Mouse (Mus musculus) lung, embryonic 15.5 days (tissue): ENCODE results near the gene Sel1l. TPM values are rescaled to one million over a fixed set of nuclear protein-coding genes. Genes with fewer than 3 reads are reported as not detected.

Experiments used
- ATAC-seq: fragments of 200-750 bp; cut with Nextera tagmentation; 2 replicates; pipeline ENCODE4 v1.8.0; 2017; ENCODE audit warnings: moderate number of reproducible peaks, borderline replicate concordance; ENCODE audit not compliant: low FRiP score, low TSS enrichment; ENCODE audit errors: extremely low read depth
- H3K27ac ChIP-seq: fragments of 300-500 bp; sonication (generic); 2 replicates; pipeline ENCODE4 v1.5.1; 2015; ENCODE audit warnings: moderate library complexity, mild to moderate bottlenecking, inconsistent platforms
- H3K27me3 ChIP-seq: fragments of 300-500 bp; sonication (generic); 2 replicates; pipeline ENCODE4 v1.6.1; 2015; ENCODE audit warnings: inconsistent platforms
- H3K36me3 ChIP-seq: fragments of 300-500 bp; sonication (generic); 2 replicates; pipeline ENCODE4 v1.6.1; 2015; ENCODE audit warnings: inconsistent platforms
- H3K4me1 ChIP-seq: fragments of 300-500 bp; sonication (generic); 2 replicates; pipeline ENCODE4 v1.6.1; 2015; ENCODE audit warnings: inconsistent platforms
- H3K4me2 ChIP-seq: fragments of 300-500 bp; sonication (generic); 2 replicates; pipeline ENCODE4 v1.6.1; 2015; ENCODE audit warnings: inconsistent platforms, mild to moderate bottlenecking, moderate library complexity
- H3K4me3 ChIP-seq: fragments of 300-500 bp; sonication (generic); 2 replicates; pipeline ENCODE4 v1.5.1; 2015; ENCODE audit warnings: mild to moderate bottlenecking, inconsistent platforms
- H3K9ac ChIP-seq: fragments of 300-500 bp; sonication (generic); 2 replicates; pipeline ENCODE4 v1.6.1; 2015; ENCODE audit warnings: inconsistent platforms
- H3K9me3 ChIP-seq: fragments of 300-500 bp; sonication (generic); 2 replicates; pipeline ENCODE4 v1.6.1; 2016; ENCODE audit warnings: inconsistent platforms
- WGBS: fragments of 180-500 bp; shearing (Covaris S2); methylation state at CpG from one replicate; pipeline ENCODE4 v1.1.7; 2015; 5-methylcytosine and 5-hydroxymethylcytosine counted together
- polyA plus RNA-seq: library from polyadenylated mRNA; unstranded; fragments of >200 nt; fragmentation: Nextera tagmentation; extraction: Ambion mirVana; gene quantifications from 2 replicates; pipeline ENCODE4 v1.2.1, GENCODE M21; 2015

Sel1l gene
- 106 and 116 TPM in 2 replicates for polyA plus RNA-seq

DNA sequence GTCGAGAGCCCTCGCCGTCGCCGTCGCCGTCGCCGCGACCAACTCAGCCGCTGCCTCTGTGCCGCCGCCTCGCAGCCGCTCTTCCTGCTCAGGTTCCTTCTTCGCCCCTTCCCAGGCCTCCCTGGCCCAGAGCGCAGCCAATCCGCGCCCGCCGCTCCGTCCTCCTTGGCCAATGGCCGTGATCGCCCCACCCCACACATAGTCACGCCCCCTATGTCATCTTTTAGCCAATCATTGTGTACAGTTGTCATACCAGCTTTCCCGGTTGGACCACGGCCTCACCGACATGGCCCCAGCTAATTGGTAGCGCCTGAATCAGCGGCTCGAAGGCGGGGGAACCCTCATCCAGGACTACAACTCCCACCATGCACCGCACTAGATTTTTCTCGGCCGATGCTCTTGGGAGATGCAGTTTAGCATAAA, at the start of gene Sel1l:
TSS of gene Sel1l (minus strand) at position 113 of the 423 bp plus-strand sequence.
- 0% methylated on average over 35 of the region's 35 CpGs for WGBS
- H3K4me1 ChIP-seq, result peaks cover 16% of the 10 kb centered on the region
- H3K9ac ChIP-seq, result peak within 1 kb of the TSS; percentile 71
- peak within 1 kb of the TSS; percentile 83 for H3K4me2 ChIP-seq
- no peaks in the 10 kb centered on the region for H3K9me3 ChIP-seq
- peak within 1 kb of the TSS; percentile 89 for H3K4me3 ChIP-seq
- peak; percentile 100 for ATAC-seq
- H3K36me3 ChIP-seq, result no peaks in the 10 kb centered on the region
- no peaks in the 10 kb centered on the region for H3K27me3 ChIP-seq
- peak within 1 kb of the TSS; percentile 54; the same call in 1 of the 2 replicates for H3K27ac ChIP-seq

DNA sequence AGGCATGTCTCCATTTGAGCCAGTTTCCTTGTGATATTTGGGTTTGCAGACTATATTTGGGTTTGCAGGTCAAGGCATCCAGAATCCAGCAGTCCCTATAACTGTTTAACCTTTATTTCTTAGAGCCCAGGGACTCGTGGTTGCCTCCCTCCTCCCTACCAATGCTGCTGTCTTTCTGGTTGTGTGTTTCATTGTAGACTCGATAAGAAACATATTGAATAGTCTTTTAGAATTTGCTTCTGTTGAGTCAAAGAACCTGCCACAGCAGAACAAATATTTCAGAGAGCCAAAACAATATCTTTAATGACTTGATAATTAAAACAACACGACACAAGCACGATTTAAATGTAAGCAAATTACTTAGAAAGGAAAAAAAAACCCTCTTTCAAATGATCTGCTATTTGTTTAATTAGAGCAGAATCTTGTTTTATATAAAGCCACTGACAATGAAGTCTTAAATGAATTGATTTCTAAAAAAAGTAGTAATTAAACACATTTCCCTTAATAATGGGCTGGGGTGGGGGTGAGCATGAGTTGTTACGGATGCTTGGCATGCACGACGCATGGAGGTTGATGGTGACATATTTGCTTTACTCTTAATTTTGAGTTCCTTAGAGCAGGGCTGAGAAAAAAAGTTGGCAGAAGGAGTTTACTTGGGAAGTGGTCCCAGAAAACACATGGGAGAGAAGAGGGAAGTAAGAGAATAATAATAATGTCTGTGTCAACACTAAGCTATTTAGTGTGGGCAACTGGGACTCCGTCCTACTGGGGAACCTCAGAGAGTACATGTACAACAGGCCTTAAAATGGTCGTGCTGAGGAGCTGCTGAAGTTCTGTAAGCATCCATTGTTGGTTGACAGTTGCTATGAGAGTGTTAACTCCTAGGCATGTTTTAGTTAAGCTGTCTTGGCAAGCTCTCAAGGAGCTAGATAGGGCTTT, 43.9 kb upstream of the Sel1l start:
- H3K36me3 ChIP-seq, result no peaks in the 10 kb centered on the region
- no peaks in the 10 kb centered on the region for H3K9me3 ChIP-seq
- H3K4me2 ChIP-seq, result no peak overlapping the region
- H3K4me1 ChIP-seq, result no peaks in the 10 kb centered on the region
- no peak overlapping the region for H3K9ac ChIP-seq
- H3K4me3 ChIP-seq, result no peak overlapping the region
- 63% methylated on average over 9 of the region's 9 CpGs for WGBS
- H3K27me3 ChIP-seq, result no peaks in the 10 kb centered on the region
- no peak overlapping the region for H3K27ac ChIP-seq
- no peak for ATAC-seq

- no peak overlapping the region for H3K9ac ChIP-seq
- no peak overlapping the region for H3K27ac ChIP-seq
- no peak for ATAC-seq
- WGBS, result 79% methylated on average over 13 of the region's 13 CpGs
- no peaks in the 10 kb centered on the region for H3K4me1 ChIP-seq
- no peak overlapping the region for H3K4me3 ChIP-seq
- H3K4me2 ChIP-seq, result no peak overlapping the region
- H3K27me3 ChIP-seq, result no peaks in the 10 kb centered on the region
- H3K9me3 ChIP-seq, result no peaks in the 10 kb centered on the region
- no peaks in the 10 kb centered on the region for H3K36me3 ChIP-seq
Observed at GRCm38 (mm10) chr12:91880431-91880830, 31.5 kb upstream of the Sel1l start.

DNA sequence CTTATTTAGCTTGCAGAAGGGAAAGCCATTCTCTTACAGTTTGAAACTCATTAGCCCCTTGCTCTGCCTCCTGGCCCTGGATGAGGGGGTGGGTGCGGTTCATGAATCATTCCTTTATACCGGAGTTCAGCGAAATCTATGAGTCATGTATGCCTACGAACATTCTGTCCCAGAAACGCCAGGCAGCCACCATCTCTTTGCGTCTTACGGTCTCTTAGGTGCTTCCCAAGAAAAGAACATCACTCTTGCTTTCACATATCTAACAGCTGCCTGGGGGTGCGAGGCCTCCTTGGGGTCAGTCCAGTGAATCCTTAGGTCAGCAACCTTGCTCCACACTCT, 29.9 kb upstream of the Sel1l start:
- Histone ChIP-seq H3K9ac (no peak overlapping the region), H3K27me3 (no peaks in the 10 kb centered on the region), H3K4me2 (no peak overlapping the region), H3K4me3 (no peak overlapping the region), H3K36me3 (no peaks in the 10 kb centered on the region), H3K27ac (no peak overlapping the region), H3K9me3 (no peaks in the 10 kb centered on the region), H3K4me1 (no peaks in the 10 kb centered on the region)
- no peak for ATAC-seq
- WGBS, result 71% methylated on average over 8 of the region's 8 CpGs

DNA sequence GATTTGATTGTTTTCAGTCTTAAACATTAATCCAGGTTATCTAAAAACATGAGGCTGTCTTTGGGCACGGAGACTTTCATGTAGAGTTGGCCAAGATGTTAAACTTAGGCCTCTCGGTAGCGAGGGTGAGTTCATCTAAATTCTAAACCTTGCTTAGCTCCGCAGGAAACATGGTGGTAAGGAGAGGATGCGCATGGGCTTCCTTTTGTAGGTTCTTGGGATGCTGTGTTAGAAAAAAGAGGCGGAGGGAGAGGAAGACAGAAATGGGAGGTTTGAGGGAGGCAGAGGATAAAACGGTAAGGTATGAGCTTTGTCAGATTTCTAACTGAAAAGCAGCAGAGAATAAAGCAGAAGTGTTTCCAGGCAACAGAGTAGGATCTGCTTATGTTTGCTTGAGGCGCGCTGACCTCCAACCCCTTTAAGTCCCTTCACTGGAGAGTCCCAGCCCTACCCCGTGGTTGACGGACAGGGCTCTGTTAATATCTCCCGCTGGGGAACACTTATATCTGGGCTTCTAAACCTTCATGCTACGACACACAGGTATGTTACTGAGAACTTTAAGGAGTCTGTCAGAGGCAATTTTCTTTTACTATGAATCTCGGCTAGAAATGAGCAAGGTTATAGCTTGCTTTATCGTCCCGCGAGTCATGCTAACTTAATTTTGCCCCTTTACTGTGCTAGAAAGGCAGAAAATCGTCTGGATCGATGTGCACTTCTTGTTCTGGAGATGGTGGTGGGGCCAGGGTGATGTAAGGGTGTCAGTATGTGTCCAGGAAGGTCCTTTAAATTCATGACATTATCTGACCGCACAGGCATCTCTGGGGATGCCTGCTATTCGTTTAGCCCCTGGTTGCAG, 29.3 kb upstream of the Sel1l start:
- Histone ChIP-seq H3K9ac (no peak overlapping the region), H3K36me3 (no peaks in the 10 kb centered on the region), H3K27me3 (no peaks in the 10 kb centered on the region), H3K4me3 (no peak overlapping the region), H3K9me3 (no peaks in the 10 kb centered on the region), H3K27ac (no peak overlapping the region), H3K4me1 (no peaks in the 10 kb centered on the region), H3K4me2 (no peak overlapping the region)
- no peak for ATAC-seq
- WGBS, result 58% methylated on average over 21 of the region's 21 CpGs

DNA sequence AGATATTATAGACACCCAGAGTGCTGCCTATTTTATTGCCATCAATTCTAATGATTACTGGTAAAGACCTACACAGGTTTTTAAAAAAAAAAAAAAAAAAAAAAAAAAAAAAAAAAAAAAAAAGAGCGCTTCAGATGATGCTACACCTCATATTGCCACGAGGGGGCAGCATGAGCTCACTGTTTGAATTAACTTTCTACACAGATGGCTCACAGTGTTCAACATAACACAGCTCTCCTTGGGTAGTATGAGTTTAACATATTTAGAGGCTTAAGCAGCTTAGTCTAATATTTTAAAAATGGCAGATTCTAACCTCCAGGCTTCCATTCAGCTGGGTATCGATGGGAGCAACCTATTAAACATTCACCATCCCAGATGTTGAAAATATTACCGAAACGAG, 28.7 kb upstream of the Sel1l start:
- Histone ChIP-seq H3K4me1 (no peaks in the 10 kb centered on the region), H3K4me3 (no peak overlapping the region), H3K36me3 (no peaks in the 10 kb centered on the region), H3K27me3 (no peaks in the 10 kb centered on the region), H3K27ac (no peak overlapping the region), H3K9me3 (no peaks in the 10 kb centered on the region), H3K4me2 (no peak overlapping the region), H3K9ac (no peak overlapping the region)
- no peak for ATAC-seq
- WGBS, result 38% methylated on average over 5 of the region's 5 CpGs

DNA sequence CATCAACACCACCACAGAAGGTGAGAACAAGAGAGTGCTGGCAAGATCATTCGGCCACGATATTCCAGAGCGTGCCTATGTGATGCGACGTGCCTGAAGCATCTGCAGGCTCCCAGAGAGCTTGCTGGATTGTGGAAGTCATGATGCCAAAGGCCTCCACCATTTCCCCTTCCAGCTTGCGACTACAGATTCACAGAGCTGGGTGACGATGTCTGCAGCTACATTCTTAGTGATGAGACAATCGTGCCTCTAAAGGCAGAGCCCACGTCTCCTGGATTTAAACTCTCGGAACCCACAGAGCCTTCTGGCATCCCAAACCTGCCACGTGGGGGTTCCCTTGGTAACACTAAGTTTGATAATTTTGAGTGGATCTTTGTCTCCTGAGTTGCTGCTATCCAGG, 21.7 kb upstream of the Sel1l start:
- Histone ChIP-seq H3K9ac (no peak overlapping the region), H3K4me3 (no peak overlapping the region), H3K4me1 (no peaks in the 10 kb centered on the region), H3K36me3 (no peaks in the 10 kb centered on the region), H3K9me3 (no peaks in the 10 kb centered on the region), H3K27me3 (no peaks in the 10 kb centered on the region), H3K27ac (no peak overlapping the region), H3K4me2 (no peak overlapping the region)
- no peak for ATAC-seq
- WGBS, result 84% methylated on average over 11 of the region's 11 CpGs

GRCm38 (mm10) chr12:91869352-91869751, 20.4 kb upstream of the Sel1l start:
- H3K9ac ChIP-seq, result no peak overlapping the region
- H3K9me3 ChIP-seq, result no peaks in the 10 kb centered on the region
- no peak for ATAC-seq
- H3K27me3 ChIP-seq, result no peaks in the 10 kb centered on the region
- 68% methylated on average over 4 of the region's 4 CpGs for WGBS
- no peaks in the 10 kb centered on the region for H3K4me1 ChIP-seq
- H3K4me3 ChIP-seq, result no peak overlapping the region
- H3K36me3 ChIP-seq, result no peaks in the 10 kb centered on the region
- no peak overlapping the region for H3K4me2 ChIP-seq
- no peak overlapping the region for H3K27ac ChIP-seq

- Histone ChIP-seq H3K9ac (no peak overlapping the region), H3K9me3 (no peaks in the 10 kb centered on the region), H3K27ac (no peak overlapping the region), H3K27me3 (no peaks in the 10 kb centered on the region), H3K4me3 (no peak overlapping the region), H3K36me3 (no peaks in the 10 kb centered on the region), H3K4me1 (no peaks in the 10 kb centered on the region), H3K4me2 (no peak overlapping the region)
- ATAC-seq, result no peak
- WGBS, result 42% methylated on average over 8 of the region's 8 CpGs
Observed at GRCm38 (mm10) chr12:91854330-91854729, 5.4 kb upstream of the Sel1l start.

DNA sequence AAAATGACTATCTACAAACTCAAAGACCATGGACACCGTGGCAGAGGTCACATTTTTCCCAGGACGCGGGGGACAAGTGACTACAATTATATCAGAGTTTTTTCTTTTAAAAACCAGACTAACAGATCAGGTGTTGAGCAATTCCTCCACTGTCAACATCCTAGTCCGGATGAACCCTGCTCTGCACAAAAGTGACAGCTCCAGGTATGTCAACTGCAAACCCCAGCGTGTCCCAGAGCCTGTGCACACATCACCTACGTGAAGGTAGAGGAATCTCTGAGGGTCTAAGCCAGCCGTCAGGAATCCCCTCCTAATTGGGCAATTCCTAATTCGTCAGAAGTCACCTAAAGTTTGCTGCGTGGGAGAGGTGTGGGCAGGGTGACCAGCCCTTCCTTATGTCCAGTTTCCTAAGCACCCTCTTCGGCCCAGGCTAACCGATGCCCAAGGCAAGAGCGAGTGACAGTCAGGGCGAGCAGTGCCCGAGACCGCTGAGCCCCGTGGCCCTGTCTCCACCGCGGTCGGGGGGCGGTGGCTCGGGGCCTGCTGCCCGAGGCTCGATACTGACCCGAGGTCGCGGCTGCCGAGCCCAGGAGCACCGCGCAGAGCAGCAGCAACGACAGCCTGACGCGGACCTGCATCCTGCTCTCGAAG, 438 bp downstream of the Sel1l start:
- Histone ChIP-seq H3K4me1 (peaks cover 16% of the 10 kb centered on the region), H3K27me3 (no peaks in the 10 kb centered on the region), H3K4me2 (peak overlapping the region; percentile 83), H3K9ac (peak overlapping the region; percentile 71), H3K27ac (peak overlapping the region; percentile 54; the same call in 1 of the 2 replicates), H3K9me3 (no peaks in the 10 kb centered on the region), H3K36me3 (no peaks in the 10 kb centered on the region), H3K4me3 (peak overlapping the region; percentile 89)
- WGBS, result 2% methylated on average over 27 of the region's 33 CpGs
- ATAC-seq, result peak; percentile 60

GRCm38 (mm10) chr12:91846038-91846437, 2.9 kb downstream of the Sel1l start:
- H3K27me3 ChIP-seq, result no peaks in the 10 kb centered on the region
- no peak overlapping the region for H3K4me2 ChIP-seq
- ATAC-seq, result no peak
- no peak overlapping the region for H3K27ac ChIP-seq
- H3K4me3 ChIP-seq, result no peak overlapping the region
- 88% methylated on average over 6 of the region's 6 CpGs for WGBS
- no peaks in the 10 kb centered on the region for H3K9me3 ChIP-seq
- peaks cover 16% of the 10 kb centered on the region for H3K4me1 ChIP-seq
- no peak overlapping the region for H3K9ac ChIP-seq
- H3K36me3 ChIP-seq, result peaks cover 6% of the 10 kb centered on the region
